Mouse (Mus musculus) liver, adult 2 months (tissue): ENCODE results near the gene Ntsr1.

Source experiments
- CTCF ChIP-seq: fragments of 200-500 bp; IDR thresholded peaks from 2 replicates; pipeline ENCODE4 v1.5.1; 2011; ENCODE audit warnings: low read depth, low read length, control low read depth
- POLR2A ChIP-seq: fragments of 200-500 bp; IDR thresholded peaks from 2 replicates; pipeline ENCODE4 v1.6.1; 2011; ENCODE audit warnings: low read length, control low read depth; ENCODE audit not compliant: insufficient read depth; ENCODE audit errors: extremely low read depth

DNA sequence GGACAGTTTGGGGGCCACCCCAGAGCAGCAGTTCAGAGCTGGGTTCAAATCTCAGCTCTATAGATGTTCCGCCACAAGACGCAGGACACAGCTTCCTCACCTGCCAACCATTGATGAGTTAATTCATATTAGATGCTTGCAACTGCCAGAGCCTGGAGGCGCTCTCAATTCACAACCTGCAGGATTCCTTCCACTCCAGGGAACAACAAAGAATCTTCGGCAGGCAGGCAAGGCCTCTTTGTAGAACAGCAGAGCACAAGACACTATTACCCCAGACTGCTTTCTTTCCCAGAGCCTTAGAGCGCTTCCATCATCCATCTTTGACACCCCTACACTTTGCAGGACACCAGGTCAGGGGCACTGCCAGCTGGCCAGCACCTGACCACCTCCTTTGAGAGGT is 6.5 kb downstream of the Ntsr1 start:
- no peak for TF ChIP-seq POLR2A
- no peak for TF ChIP-seq CTCF
